Comparison of ENCODE assay signal across 24 mouse cellular contexts in genomic region chr10:116080841-116081240, GRCm38 (mm10). TPM values are rescaled to one million over a fixed set of nuclear protein-coding genes. Genes with fewer than 3 reads are reported as not detected.
DNase-seq lines count a peak whose midpoint lies in the region; ATAC-seq lines count a peak whose summit lies in the region.
"Had no signal": no experiment of that assay in that cellular context is flagged by ENCODE, and none has a peak within 500 bp of the region (broad histone marks: within the 10 kb centered on the region; RNA-seq: fewer than 3 reads in every experiment).

No protein-coding gene starts in this region.

- peak; percentile 96 for ATAC-seq in cerebellum, adult (ENCODE audit: insufficient number of reproducible peaks, low FRiP score, low TSS enrichment)
- ATAC-seq in megakaryocyte, adult 5-6 weeks (ENCODE audit: poor library complexity, severe bottlenecking), result no peak
- ATAC-seq: activated CD4-positive, CD25-positive, alpha-beta regulatory T cell, adult 4 months; forebrain, embryonic 16.5 days; intestine, postnatal 0 days had no signal

- no peak for DNase-seq in cerebellum, postnatal 4 days (ENCODE audit: low spot score in 2 of 2)
- DNase-seq in brain, adult 2 months (ENCODE audit: low read depth, low spot score), result peak; percentile 96
- DNase-seq in cerebellum, adult 8-10 months, result peak; percentile 70
- DNase-seq in cerebellum, postnatal 25 days, result peak; percentile 79 to 86
- no peak for DNase-seq in thymus, postnatal 4 days
- DNase-seq: adrenal gland, adult 2 months; gastrocnemius, postnatal 10 days; heart, postnatal 10 days; kidney, adult 9 months; kidney, postnatal 10 days; lung, postnatal 36 days; right cerebral cortex, postnatal 14 days had no signal

RNA-seq across cellular contexts. Expression of gene 4933416C03Rik, which starts 32.9 kb away (rescaled TPM):
- not detected in 2 replicates for total RNA-seq in megakaryocyte, adult 5-6 weeks (2015)
- not detected in 2 replicates for total RNA-seq in megakaryocyte, adult 5-6 weeks (2017)
- total RNA-seq: adrenal gland, adult 2 months; CH12.LX; gastrocnemius, postnatal 10 days; heart, adult 8-10 months; heart, postnatal 10 days; hematopoietic stem cell, adult 5-6 weeks; layer of hippocampus, adult 18-20 months; layer of hippocampus, postnatal 10 days; left cerebral cortex, adult 18-20 months; left cerebral cortex, postnatal 25 days had no signal

Comparison
In these comparisons a context has a peak if more than half of its experiments do, and no peak if none do; other contexts are left out.
1. DNase-seq: peak in brain, adult 2 months (single experiment), cerebellum, adult 8-10 months (single experiment) and cerebellum, postnatal 25 days (2 of 2); none in cerebellum, postnatal 4 days (0 of 2) and thymus, postnatal 4 days (single experiment).